Mouse (Mus musculus) CH12.LX (cell line): Measurements from ENCODE around the gene Rpap1.

Experiments used
- BHLHE40 ChIP-seq: IDR thresholded peaks from 2 replicates; pipeline ENCODE4 v1.6.1; 2011; ENCODE audit warnings: mild to moderate bottlenecking, low read depth, low read length, improper control_type of control experiment
- CHD2 ChIP-seq: IDR thresholded peaks from 2 replicates; pipeline ENCODE4 v1.6.1; 2011; ENCODE audit warnings: low read length, improper control_type of control experiment
- CTCF ChIP-seq, 2 experiments: IDR thresholded peaks in 1 of 2; conservative IDR thresholded peaks in 1 of 2; 2 replicates each; pipeline ENCODE4 v1.5.1; 2011 to 2012; ENCODE audit warnings: low read depth in 2 of 2, low read length in 2 of 2, improper control_type of control experiment in 1 of 2, inconsistent platforms in 1 of 2, mild to moderate bottlenecking in 1 of 2, moderate library complexity in 1 of 2
- ELF1 ChIP-seq: IDR thresholded peaks from 2 replicates; pipeline ENCODE4 v1.6.1; 2014; ENCODE audit warnings: low read depth, mild to moderate bottlenecking, inconsistent platforms, low read length, improper control_type of control experiment
- MAFK ChIP-seq: IDR thresholded peaks from 2 replicates; pipeline ENCODE4 v1.6.1; 2011; ENCODE audit warnings: low read length, improper control_type of control experiment; ENCODE audit not compliant: insufficient replicate concordance
- NRF1 ChIP-seq: IDR thresholded peaks from 2 replicates; pipeline ENCODE4 v1.6.1; 2014; ENCODE audit warnings: low read depth, mild to moderate bottlenecking, inconsistent platforms, low read length, improper control_type of control experiment, moderate library complexity
- POLR2A ChIP-seq: IDR thresholded peaks from 2 replicates; pipeline ENCODE4 v1.6.1; 2011; ENCODE audit warnings: low read depth, mild to moderate bottlenecking, improper control_type of control experiment, low read length
- TCF12 ChIP-seq: IDR thresholded peaks from 2 replicates; pipeline ENCODE4 v1.6.1; 2014; ENCODE audit warnings: low read depth, mild to moderate bottlenecking, inconsistent platforms, low read length, improper control_type of control experiment
- USF2 ChIP-seq: conservative IDR thresholded peaks from 2 replicates; pipeline ENCODE4 v1.6.1; 2011; ENCODE audit warnings: low read depth, low read length, improper control_type of control experiment
- ZC3H11A ChIP-seq: IDR thresholded peaks from 2 replicates; pipeline ENCODE4 v1.6.1; 2012; ENCODE audit warnings: low read depth, mild to moderate bottlenecking, inconsistent platforms, low read length, improper control_type of control experiment
- ZKSCAN1 ChIP-seq: IDR thresholded peaks from 2 replicates; pipeline ENCODE4 v1.6.1; 2012; ENCODE audit warnings: low read depth, inconsistent platforms, low read length, improper control_type of control experiment, borderline replicate concordance

DNA sequence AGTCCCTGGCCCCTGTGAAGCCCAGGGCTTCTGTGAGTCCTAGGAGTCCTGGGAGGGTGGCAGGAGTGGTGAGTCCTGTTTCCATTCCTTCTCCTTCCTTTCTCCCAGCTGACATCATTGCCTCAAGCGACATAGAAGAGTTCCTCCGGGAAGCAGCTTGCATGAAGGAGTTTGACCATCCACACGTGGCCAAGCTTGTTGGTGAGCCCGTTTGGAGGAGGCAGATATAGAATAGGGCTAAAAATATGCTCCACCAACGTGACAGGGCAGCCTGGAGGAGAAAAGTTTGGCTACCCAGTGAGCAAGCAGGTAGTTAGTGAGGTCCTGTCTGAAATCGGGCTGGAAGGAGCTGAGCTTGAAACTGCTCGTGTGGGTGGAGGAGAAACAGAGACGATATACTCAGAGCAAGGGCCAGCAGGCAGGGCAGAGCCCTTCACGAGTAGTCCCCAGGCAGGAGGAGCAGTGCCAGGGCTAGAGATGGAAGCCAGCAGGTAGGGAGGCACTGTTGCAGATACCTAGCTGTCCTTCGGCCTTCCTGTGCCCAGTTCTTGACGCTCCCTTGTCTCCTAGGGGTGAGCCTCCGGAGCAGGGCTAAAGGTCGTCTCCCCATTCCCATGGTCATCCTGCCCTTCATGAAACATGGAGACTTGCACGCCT, 24.3 kb upstream of the Rpap1 start:
- TF ChIP-seq ZKSCAN1 (no peak), NRF1 (no peak), BHLHE40 (no peak), CTCF (conservative IDR thresholded peaks at IDR 0.05 in 1 of 2, IDR thresholded peaks at IDR 0.05 in 1 of 2; ENCODE audit: low read depth in 2 of 2, low read length in 2 of 2) (no peak), USF2 (no peak), CHD2 (no peak), ZC3H11A (no peak), MAFK (no peak), TCF12 (no peak), ELF1 (no peak), POLR2A (no peak)
